Mouse (Mus musculus) urinary bladder, postnatal 10 days (tissue): ENCODE results near the gene Hmcn1.

ENCODE experiments used
- DNase-seq: peaks from one replicate; pipeline ENCODE4 v3.0.0; 2022; ENCODE audit warnings: low spot score

The Hmcn1 gene

GRCm38 (mm10) chr1:150991745-150992554, 1.3 kb downstream of the Hmcn1 start:
- DNase-seq, result no peak

- no peak for DNase-seq
Observed at GRCm38 (mm10) chr1:150984888-150985287, 8.3 kb downstream of the Hmcn1 start.

GRCm38 (mm10) chr1:150984092-150984503, 9.1 kb downstream of the Hmcn1 start:
- DNase-seq, result no peak

- no peak for DNase-seq
Observed at GRCm38 (mm10) chr1:150978651-150979050, 14.6 kb downstream of the Hmcn1 start.

GRCm38 (mm10) chr1:150976263-150976662, 17.0 kb downstream of the Hmcn1 start:
- DNase-seq, result no peak

- DNase-seq, result no peak
Observed at GRCm38 (mm10) chr1:150959486-150960074, 33.7 kb downstream of the Hmcn1 start.

- no peak for DNase-seq
Observed at GRCm38 (mm10) chr1:150951004-150951403, 42.2 kb downstream of the Hmcn1 start.

GRCm38 (mm10) chr1:150950046-150950445, 43.2 kb downstream of the Hmcn1 start:
- DNase-seq, result no peak

- DNase-seq, result no peak
Observed at GRCm38 (mm10) chr1:150948911-150949310, 44.3 kb downstream of the Hmcn1 start.

GRCm38 (mm10) chr1:150943601-150944000, 49.6 kb downstream of the Hmcn1 start:
- DNase-seq, result no peak

GRCm38 (mm10) chr1:150942143-150942542, 51.1 kb downstream of the Hmcn1 start:
- no peak for DNase-seq

- DNase-seq, result no peak
Observed at GRCm38 (mm10) chr1:150936821-150937220, 56.4 kb downstream of the Hmcn1 start.

- no peak for DNase-seq
Observed at GRCm38 (mm10) chr1:150933616-150934015, 59.6 kb downstream of the Hmcn1 start.

GRCm38 (mm10) chr1:150920860-150921259, 72.4 kb downstream of the Hmcn1 start:
- no peak for DNase-seq

GRCm38 (mm10) chr1:150920276-150920675, 73.0 kb downstream of the Hmcn1 start:
- peak; percentile 17 for DNase-seq

GRCm38 (mm10) chr1:150914936-150915335, 78.3 kb downstream of the Hmcn1 start:
- no peak for DNase-seq

- DNase-seq, result no peak
Observed at GRCm38 (mm10) chr1:150913586-150914136, 79.6 kb downstream of the Hmcn1 start.

- no peak for DNase-seq
Observed at GRCm38 (mm10) chr1:150909642-150910041, 83.6 kb downstream of the Hmcn1 start.

GRCm38 (mm10) chr1:150893677-150894188, 99.5 kb downstream of the Hmcn1 start:
- no peak for DNase-seq

GRCm38 (mm10) chr1:150890017-150890416, 103.2 kb downstream of the Hmcn1 start:
- no peak for DNase-seq

GRCm38 (mm10) chr1:150886267-150886666, 107.0 kb downstream of the Hmcn1 start:
- no peak for DNase-seq

GRCm38 (mm10) chr1:150878421-150878820, 114.8 kb downstream of the Hmcn1 start:
- no peak for DNase-seq

- DNase-seq, result no peak
Observed at GRCm38 (mm10) chr1:150877920-150878319, 115.3 kb downstream of the Hmcn1 start.
